In genomic region chr3:136895498-136895897, GRCm38 (mm10) we compare ENCODE assay signal across 9 mouse cellular contexts.
DNase-seq lines count a peak whose midpoint lies in the region; ATAC-seq and TF ChIP-seq lines count a peak whose summit lies in the region.
"Had no signal": no experiment of that assay in that cellular context is flagged by ENCODE, and none has a peak within 500 bp of the region (broad histone marks: within the 10 kb centered on the region; RNA-seq: fewer than 3 reads in every experiment).

No protein-coding gene starts in this region.

- H3K4me2 ChIP-seq in forebrain, postnatal 0 days (ENCODE audit: low read depth) = no peak overlapping the region
- no peak overlapping the region for H3K4me2 ChIP-seq in forebrain, embryonic 15.5 days (replicated peaks)
- H3K4me2 ChIP-seq: heart, embryonic 15.5 days had no signal

- no peak overlapping the region for H3K4me3 ChIP-seq in forebrain, postnatal 0 days (ENCODE audit: low read depth, low read length)
- no peak overlapping the region for H3K4me3 ChIP-seq in forebrain, embryonic 15.5 days
- no peak overlapping the region for H3K4me3 ChIP-seq in limb, embryonic 10.5 days
- H3K4me3 ChIP-seq: heart, embryonic 15.5 days had no signal

- no peak for DNase-seq in forebrain, postnatal 0 days
- peak; percentile 58 to 66 for DNase-seq in B cell, adult 2 months
- no peak for DNase-seq in brain, embryonic 14.5 days (ENCODE audit: low read depth)
- peak; percentile 7 for DNase-seq in lung, postnatal 25 days (ENCODE audit: low spot score)
- no peak for DNase-seq in urinary bladder, adult 18-20 months (ENCODE audit: low spot score in 2 of 2)
- no peak for DNase-seq in limb, embryonic 10.5 days (ENCODE audit: low spot score)
- DNase-seq in right cerebral cortex, postnatal 4 days = no peak

- no peak overlapping the region for H3K9ac ChIP-seq in forebrain, postnatal 0 days
- no peak overlapping the region for H3K9ac ChIP-seq in forebrain, embryonic 15.5 days (replicated peaks)
- H3K9ac ChIP-seq: heart, embryonic 15.5 days had no signal

- H3K4me1 ChIP-seq in forebrain, postnatal 0 days (ENCODE audit: insufficient read depth) = no peaks in the 10 kb centered on the region
- peaks cover 13% of the 10 kb centered on the region for H3K4me1 ChIP-seq in forebrain, embryonic 15.5 days
- H3K4me1 ChIP-seq in limb, embryonic 10.5 days = no peaks in the 10 kb centered on the region
- H3K4me1 ChIP-seq: heart, embryonic 15.5 days had no signal

- peaks cover 2% of the 10 kb centered on the region; the same call in 1 of the 2 replicates for H3K36me3 ChIP-seq in forebrain, postnatal 0 days (ENCODE audit: insufficient read depth)
- H3K36me3 ChIP-seq in forebrain, embryonic 15.5 days = no peaks in the 10 kb centered on the region
- peaks cover 19% of the 10 kb centered on the region for H3K36me3 ChIP-seq in limb, embryonic 10.5 days

- peak; percentile 52 for TF ChIP-seq CTCF in forebrain, postnatal 0 days (IDR thresholded peaks at IDR 0.05; ENCODE audit: low read depth)
- TF ChIP-seq CTCF in brain, embryonic 14.5 days (IDR thresholded peaks at IDR 0.05; ENCODE audit: borderline replicate concordance, extremely low read depth, insufficient read depth, insufficient read length) = peak; percentile 29; the same call in 1 of the 2 replicates

- ATAC-seq in forebrain, postnatal 0 days = no peak
- ATAC-seq in forebrain, embryonic 15.5 days (replicated peaks) = no peak

- H3K27me3 ChIP-seq in forebrain, postnatal 0 days (ENCODE audit: insufficient read depth, low read length) = no peaks in the 10 kb centered on the region
- no peaks in the 10 kb centered on the region for H3K27me3 ChIP-seq in forebrain, embryonic 15.5 days
- no peaks in the 10 kb centered on the region for H3K27me3 ChIP-seq in limb, embryonic 10.5 days (ENCODE audit: low read depth, poor library complexity, severe bottlenecking)
- H3K27me3 ChIP-seq: heart, embryonic 15.5 days had no signal

- H3K9me3 ChIP-seq in forebrain, postnatal 0 days (ENCODE audit: low read length) = no peaks in the 10 kb centered on the region
- no peaks in the 10 kb centered on the region for H3K9me3 ChIP-seq in forebrain, embryonic 15.5 days
- no peaks in the 10 kb centered on the region for H3K9me3 ChIP-seq in limb, embryonic 10.5 days (replicated peaks)
- H3K9me3 ChIP-seq: heart, embryonic 15.5 days had no signal

- no peak for TF ChIP-seq POLR2A in brain, embryonic 14.5 days (IDR thresholded peaks at IDR 0.05; ENCODE audit: borderline replicate concordance, extremely low read depth, insufficient read depth, insufficient read length, poor library complexity, severe bottlenecking)

- no peak overlapping the region for H3K27ac ChIP-seq in forebrain, postnatal 0 days (ENCODE audit: low read depth, low read length)
- no peak overlapping the region for H3K27ac ChIP-seq in forebrain, embryonic 15.5 days (replicated peaks)
- no peak overlapping the region for H3K27ac ChIP-seq in limb, embryonic 10.5 days
- H3K27ac ChIP-seq: heart, embryonic 15.5 days had no signal

Comparison
In these comparisons a context has a peak if more than half of its experiments do, and no peak if none do; other contexts are left out.
1. DNase-seq: peak in B cell, adult 2 months (2 of 2) and lung, postnatal 25 days (single experiment); none in forebrain, postnatal 0 days (single experiment), brain, embryonic 14.5 days (single experiment), urinary bladder, adult 18-20 months (0 of 2), limb, embryonic 10.5 days (single experiment) and right cerebral cortex, postnatal 4 days (single experiment).